Mouse (Mus musculus) left cerebral cortex, postnatal 25 days (tissue): ENCODE results near the gene Cd300a. TPM values are rescaled to one million over a fixed set of nuclear protein-coding genes. Genes with fewer than 3 reads are reported as not detected.
A peak's percentile ranks its signal among the peaks of the same experiment; 100 is the strongest.

Experiments
- DNase-seq, 2 experiments: peaks; one replicate each; pipeline ENCODE4 v3.0.0; 2022; ENCODE audit warnings: low spot score in 2 of 2, mixed read lengths in 1 of 2
- intact Hi-C: fragments of 180-260 bp; cut with DNase I; formaldehyde crosslinking; loops from one replicate; pipeline ENCODE4 v1.15.1; 2025
- total RNA-seq, 2 experiments: library from RNA; stranded (reverse); gene quantifications; 2 replicates each; pipeline ENCODE4 v1.2.3; 2021

Gene Cd300a
- total RNA-seq, 2 experiments from 2014 or later, result 0.37 to 0.55 TPM

- intact Hi-C loops, result no loop called here
- DNase-seq, result no peak
Observed at GRCm38 (mm10) chr11:114865999-114866398, 23.8 kb upstream of the Cd300a start.

DNA sequence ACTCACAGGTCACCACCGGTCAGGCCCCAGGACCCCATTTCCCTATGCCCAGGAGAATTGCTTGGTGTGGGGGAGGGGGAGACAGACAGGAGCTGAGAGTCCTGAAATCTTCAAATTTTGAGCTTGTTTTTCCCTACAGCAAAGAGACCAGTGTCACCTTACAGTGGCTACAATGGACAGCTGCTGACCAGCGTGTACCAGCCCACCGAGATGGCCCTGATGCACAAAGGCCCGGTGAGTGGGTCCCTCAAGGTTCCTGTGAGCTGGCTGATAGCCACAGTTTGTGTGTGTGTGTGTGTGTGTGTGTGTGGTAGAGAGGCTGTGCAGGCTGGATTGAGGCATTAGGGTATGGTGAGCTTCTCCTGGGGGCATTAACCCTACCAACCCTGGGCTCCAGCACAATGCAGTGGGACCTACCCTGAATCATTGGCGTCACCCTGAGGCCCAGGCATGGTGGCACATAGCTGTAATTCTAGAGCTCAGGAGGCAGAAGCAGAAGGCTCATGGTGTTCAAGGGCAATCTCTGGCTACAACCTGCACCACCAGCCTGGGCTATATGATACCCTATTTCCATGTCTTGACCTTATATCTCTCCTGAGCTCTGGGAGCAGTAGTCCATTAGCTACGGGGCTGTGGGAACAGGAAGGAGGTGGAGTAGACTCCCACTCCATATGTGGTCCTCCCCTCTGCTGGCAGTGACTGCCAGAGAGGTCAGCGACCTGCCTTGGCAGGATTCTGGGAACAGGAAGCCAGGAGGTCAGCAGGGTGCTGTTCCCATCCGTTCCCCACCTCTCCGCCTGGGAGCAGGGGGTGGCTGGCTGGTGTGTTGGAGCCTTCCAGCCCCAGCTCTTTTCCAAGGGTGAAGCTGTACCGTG is 23.1 kb upstream of the Cd300a start:
- intact Hi-C loops, result no loop called here
- DNase-seq, result no peak

GRCm38 (mm10) chr11:114867361-114868235 is 22.2 kb upstream of the Cd300a start:
- intact Hi-C loops, result no loop called here
- DNase-seq, result no peak

DNA sequence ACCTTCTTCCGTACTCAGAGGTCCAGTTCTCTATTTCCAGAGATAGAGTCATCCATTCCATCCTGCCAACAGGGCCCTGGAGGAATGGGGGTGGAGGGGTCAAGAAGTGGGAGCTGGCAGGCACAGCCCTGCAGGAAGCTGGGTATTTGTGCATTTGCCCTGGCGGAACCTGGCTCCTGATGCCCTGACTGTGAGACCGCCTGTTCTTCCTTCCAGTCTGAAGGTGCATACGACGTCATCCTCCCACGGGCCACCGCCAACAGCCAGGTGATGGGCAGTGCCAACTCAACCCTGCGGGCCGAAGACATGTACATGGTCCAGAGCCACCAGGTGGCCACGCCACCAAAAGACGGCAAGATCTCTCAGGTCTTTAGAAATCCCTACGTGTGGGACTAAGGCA is 21.6 kb upstream of the Cd300a start:
- intact Hi-C loops, result no loop called here
- no peak for DNase-seq

DNA sequence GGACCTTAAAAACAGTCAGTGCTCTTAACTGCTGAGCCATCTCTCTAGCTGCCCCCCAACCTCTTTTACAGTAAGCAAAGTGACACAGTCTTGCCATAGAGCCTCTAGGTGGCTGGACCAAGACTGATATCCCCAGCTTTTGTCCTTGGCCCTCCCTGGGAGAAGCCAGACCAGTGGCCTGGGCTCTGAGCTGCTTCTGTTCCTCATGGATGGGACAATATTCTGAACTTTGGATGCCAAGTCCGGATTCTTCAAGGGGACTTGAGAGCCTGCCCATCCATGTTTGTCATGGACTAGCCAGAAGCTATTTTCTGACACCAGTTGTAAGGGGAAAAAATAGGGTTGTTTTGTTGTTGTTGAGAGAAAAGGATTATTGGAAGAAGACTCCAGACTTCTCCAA is 20.1 kb upstream of the Cd300a start:
- no peak for DNase-seq
- intact Hi-C loops, result loop anchor here (10.0 kb wide), 1 partner anchor 175 kb away; the partner anchor contains the start of gene Cd300ld3

DNA sequence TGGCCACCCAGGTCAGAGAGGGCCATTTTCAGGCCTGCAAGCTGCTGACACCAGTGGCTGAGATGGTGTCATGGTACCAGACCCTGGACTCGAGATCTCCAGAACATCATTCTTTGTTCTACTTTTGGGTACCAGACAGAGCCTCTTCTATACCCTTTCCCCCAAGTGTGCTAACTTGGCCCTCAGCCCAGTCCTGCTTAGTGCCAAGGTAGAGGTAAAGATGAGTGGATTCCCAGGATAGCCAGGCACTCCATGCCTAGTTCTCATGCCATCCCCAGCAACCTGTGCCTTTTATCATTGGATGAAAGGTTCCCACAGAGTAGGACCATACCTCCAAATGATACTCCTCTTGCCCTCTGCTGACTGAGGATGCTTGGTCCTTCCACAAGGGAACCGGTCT is 18.3 kb upstream of the Cd300a start:
- intact Hi-C loops, result loop anchor here (10.0 kb wide), 1 partner anchor 173 kb away; the partner anchor contains the start of gene Cd300ld3
- DNase-seq, result no peak

GRCm38 (mm10) chr11:114873022-114873817 is 16.6 kb upstream of the Cd300a start:
- DNase-seq, result no peak
- intact Hi-C loops, result loop anchor here (10.0 kb wide), 1 partner anchor 172 kb away; the partner anchor contains the start of gene Cd300ld3

GRCm38 (mm10) chr11:114874226-114875145 is 15.4 kb upstream of the Cd300a start:
- no peak for DNase-seq
- intact Hi-C loops, result loop anchor here (5.0 to 10.0 kb wide), 2 partner anchors 127 to 170 kb away; partner anchors contain the start of gene Cd300ld3

GRCm38 (mm10) chr11:114875301-114875801 is 14.5 kb upstream of the Cd300a start:
- no peak for DNase-seq
- intact Hi-C loops, result loop anchor here (5.0 to 10.0 kb wide), 2 partner anchors 128 to 169 kb away; partner anchors contain the start of gene Cd300ld3

- intact Hi-C loops, result loop anchor here (5.0 to 10.0 kb wide), 2 partner anchors 129 to 169 kb away; partner anchors contain the start of gene Cd300ld3
Observed at GRCm38 (mm10) chr11:114876176-114876575, 13.7 kb upstream of the Cd300a start.

DNA sequence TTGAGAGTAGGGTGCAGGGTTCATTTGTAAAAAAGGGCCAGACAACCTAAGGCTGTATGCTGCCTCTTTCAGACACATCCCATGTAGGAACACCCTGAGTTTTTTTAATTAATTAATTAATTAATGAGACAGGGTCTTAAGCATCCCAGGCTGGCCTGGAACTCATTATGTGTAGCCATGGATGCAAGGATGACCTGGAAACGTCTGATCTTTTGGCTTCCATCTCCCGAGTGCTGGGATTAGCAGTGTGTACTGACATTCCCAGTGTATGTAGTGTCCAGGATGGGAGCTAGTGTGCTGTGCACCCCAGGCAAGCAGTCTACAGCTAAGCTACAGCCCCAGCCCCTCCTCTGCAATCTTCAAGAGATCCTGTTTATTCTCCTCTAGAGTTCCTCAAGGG is 13.2 kb upstream of the Cd300a start:
- intact Hi-C loops, result loop anchor here (1.0 to 10.0 kb wide), 3 partner anchors 64 to 168 kb away; partner anchors contain the start of gene Cd300ld3
- DNase-seq, result no peak

More at GRCm38 (mm10) chr11:114876176-114876575, 13.7 kb upstream of the Cd300a start:
- no peak for DNase-seq

GRCm38 (mm10) chr11:114877145-114877544 is 12.7 kb upstream of the Cd300a start:
- DNase-seq, result peak; percentile 39 to 48
- intact Hi-C loops, result loop anchor here (1.0 to 10.0 kb wide), 3 partner anchors 65 to 168 kb away; partner anchors contain the start of gene Cd300ld3

GRCm38 (mm10) chr11:114879666-114880065 is 10.2 kb upstream of the Cd300a start:
- intact Hi-C loops, result loop anchor here (1.0 to 10.0 kb wide), 3 partner anchors 33 to 165 kb away; partner anchors contain the start of gene Cd300ld3
- peak; percentile 11 to 29 for DNase-seq

DNA sequence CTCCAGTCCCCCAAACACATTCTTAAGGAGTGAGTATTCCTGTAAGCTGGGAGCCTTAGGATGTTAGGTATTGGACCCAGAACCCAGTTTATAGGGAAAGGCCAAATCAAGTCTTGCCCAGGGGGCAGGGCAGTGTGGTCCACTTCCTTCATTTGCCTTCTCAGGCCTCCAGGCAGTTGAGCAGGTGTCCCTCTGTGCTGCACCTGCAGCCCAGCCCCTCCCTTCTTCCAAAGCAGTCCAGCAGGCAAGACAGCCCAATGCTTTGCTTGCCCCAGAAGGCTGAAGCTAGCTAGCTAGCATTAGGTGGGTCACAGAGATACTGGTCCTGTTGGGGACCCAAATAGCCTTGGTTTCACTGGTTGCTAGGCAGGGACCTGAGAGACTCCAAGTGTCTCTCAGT is 9.7 kb upstream of the Cd300a start:
- intact Hi-C loops, result loop anchor here (1.0 kb wide), 1 partner anchor 32 kb away; no protein-coding TSS in a partner anchor
- no peak for DNase-seq

DNA sequence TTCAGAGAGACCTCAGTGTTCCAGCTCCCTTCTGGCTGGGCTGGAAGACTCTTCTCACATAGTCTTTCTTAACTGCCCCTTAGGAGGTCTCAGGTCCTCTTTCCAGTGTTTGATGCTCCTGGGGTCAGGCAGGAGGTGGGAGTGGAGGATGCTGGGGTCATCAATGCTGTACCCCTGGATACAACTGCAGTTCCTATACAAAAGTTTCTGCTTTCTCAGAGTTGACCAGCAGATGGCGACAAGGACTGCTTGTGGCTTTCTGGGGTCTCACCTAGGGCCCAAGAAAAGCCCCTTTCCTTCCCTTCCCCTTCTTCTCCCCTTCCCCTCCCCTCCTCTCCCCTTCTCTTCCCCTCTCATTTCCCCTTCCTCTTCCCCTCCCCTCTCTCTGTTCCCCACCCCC is 9.3 kb upstream of the Cd300a start:
- intact Hi-C loops, result loop anchor here (1.0 kb wide), 1 partner anchor 32 kb away; no protein-coding TSS in a partner anchor
- peak; percentile 37 to 39 for DNase-seq

DNA sequence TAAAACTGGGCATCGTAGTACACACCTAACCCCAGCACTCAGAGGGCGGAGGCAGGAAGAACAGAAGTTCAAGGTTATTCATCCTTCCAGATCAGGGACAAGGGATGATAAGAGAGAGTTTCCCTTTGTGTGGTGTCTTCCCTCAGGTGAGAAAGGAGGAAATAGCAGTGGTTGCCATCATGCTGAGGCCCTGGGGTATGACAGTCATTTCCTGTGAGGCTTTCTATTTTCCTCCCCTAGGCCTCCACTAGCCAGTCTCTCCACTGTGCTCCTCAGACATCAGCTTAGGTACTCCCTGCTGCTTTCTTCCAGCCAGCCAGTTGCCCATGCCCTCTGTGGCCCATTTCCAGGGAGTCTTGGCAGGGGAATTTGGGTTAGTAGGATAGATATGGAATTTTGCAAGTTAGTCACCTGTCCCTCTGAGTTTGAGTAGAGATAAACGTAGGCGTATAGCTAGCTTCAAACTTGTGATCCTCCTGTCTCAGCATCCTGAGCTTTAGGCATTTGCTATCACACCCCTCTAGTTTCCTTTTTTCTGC is 6.5 kb upstream of the Cd300a start:
- intact Hi-C loops, result no loop called here
- DNase-seq, result no peak

DNA sequence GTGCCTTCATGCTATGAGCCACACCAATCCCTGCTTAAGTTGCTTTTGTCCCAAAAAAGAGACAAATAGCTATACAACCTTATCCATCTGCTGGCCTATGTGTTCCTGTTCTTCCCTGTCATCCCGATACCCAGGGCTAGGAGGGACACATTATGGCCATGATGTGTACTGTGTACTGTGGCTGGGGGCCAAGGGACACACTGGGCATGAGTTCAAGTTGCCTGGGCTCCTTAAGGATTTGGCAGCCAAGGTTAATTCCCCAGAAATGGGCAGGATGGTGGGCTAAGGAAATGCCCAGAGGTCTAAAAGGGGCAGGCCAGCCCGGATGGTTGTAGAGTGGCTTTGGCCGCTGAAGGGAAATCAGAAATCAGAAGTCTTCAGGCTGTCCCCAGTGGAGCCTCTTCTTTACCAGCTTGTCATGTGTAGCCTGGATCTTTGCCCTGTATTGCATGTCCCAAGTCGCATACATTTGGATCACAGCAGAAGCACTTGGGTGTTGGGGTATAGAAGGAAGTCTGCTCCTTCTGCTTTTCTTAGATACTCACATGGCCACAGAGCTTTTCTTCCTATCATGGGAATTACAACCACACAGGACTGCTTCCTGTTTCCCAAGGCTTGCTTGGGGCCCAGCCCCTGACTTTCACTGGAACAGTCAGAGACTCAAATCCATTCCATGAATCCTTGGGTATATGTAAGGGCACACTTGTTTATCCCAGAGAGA is 5.3 kb upstream of the Cd300a start:
- intact Hi-C loops, result no loop called here

More for the DNA sequence above, 5.3 kb upstream of the Cd300a start:
- DNase-seq, result no peak
